Mouse (Mus musculus): ENCODE measurements around the gene Ttc39b.

Ttc39b gene

GRCm38 (mm10) chr4:83308914-83309313 lies 15.1 kb downstream of the Ttc39b start:
- DNase-seq (ENCODE audit: low read depth, low spot score) = no peak
- Histone ChIP-seq H3K27me3 (ENCODE audit: control insufficient read depth, insufficient read depth, low read length, poor library complexity, severe bottlenecking) (no peaks in the 10 kb centered on the region), H3K36me3 (ENCODE audit: control insufficient read depth, insufficient read depth, low read length, poor library complexity, severe bottlenecking) (no peaks in the 10 kb centered on the region)

GRCm38 (mm10) chr4:83307686-83308469 lies 16.2 kb downstream of the Ttc39b start:
- DNase-seq (ENCODE audit: low read depth, low spot score) = no peak
- Histone ChIP-seq H3K27me3 (ENCODE audit: control insufficient read depth, insufficient read depth, low read length, poor library complexity, severe bottlenecking) (no peaks in the 10 kb centered on the region), H3K36me3 (ENCODE audit: control insufficient read depth, insufficient read depth, low read length, poor library complexity, severe bottlenecking) (no peaks in the 10 kb centered on the region)

GRCm38 (mm10) chr4:83306879-83307278 lies 17.2 kb downstream of the Ttc39b start:
- Histone ChIP-seq H3K27me3 (ENCODE audit: control insufficient read depth, insufficient read depth, low read length, poor library complexity, severe bottlenecking) (no peaks in the 10 kb centered on the region), H3K36me3 (ENCODE audit: control insufficient read depth, insufficient read depth, low read length, poor library complexity, severe bottlenecking) (no peaks in the 10 kb centered on the region)
- DNase-seq (ENCODE audit: low read depth, low spot score) = no peak

- H3K36me3 ChIP-seq (ENCODE audit: control insufficient read depth, insufficient read depth, low read length, poor library complexity, severe bottlenecking) = no peaks in the 10 kb centered on the region
- no peaks in the 10 kb centered on the region for H3K27me3 ChIP-seq (ENCODE audit: control insufficient read depth, insufficient read depth, low read length, poor library complexity, severe bottlenecking)
- no peak for DNase-seq (ENCODE audit: low read depth, low spot score)
These were observed 19.0 kb downstream of the Ttc39b start for GRCm38 (mm10) chr4:83305099-83305498.

- no peaks in the 10 kb centered on the region for H3K36me3 ChIP-seq (ENCODE audit: control insufficient read depth, insufficient read depth, low read length, poor library complexity, severe bottlenecking)
- no peaks in the 10 kb centered on the region for H3K27me3 ChIP-seq (ENCODE audit: control insufficient read depth, insufficient read depth, low read length, poor library complexity, severe bottlenecking)
- peak; percentile 87 for DNase-seq (ENCODE audit: low read depth, low spot score)
These were observed 20.9 kb downstream of the Ttc39b start for GRCm38 (mm10) chr4:83302887-83303827.

- Histone ChIP-seq H3K36me3 (ENCODE audit: control insufficient read depth, insufficient read depth, low read length, poor library complexity, severe bottlenecking) (no peaks in the 10 kb centered on the region), H3K27me3 (ENCODE audit: control insufficient read depth, insufficient read depth, low read length, poor library complexity, severe bottlenecking) (no peaks in the 10 kb centered on the region)
- DNase-seq (ENCODE audit: low read depth, low spot score) = no peak
These were observed 21.8 kb downstream of the Ttc39b start for GRCm38 (mm10) chr4:83302123-83302737.

GRCm38 (mm10) chr4:83301713-83302112 lies 22.3 kb downstream of the Ttc39b start:
- H3K27me3 ChIP-seq (ENCODE audit: control insufficient read depth, insufficient read depth, low read length, poor library complexity, severe bottlenecking) = no peaks in the 10 kb centered on the region
- H3K36me3 ChIP-seq (ENCODE audit: control insufficient read depth, insufficient read depth, low read length, poor library complexity, severe bottlenecking) = no peaks in the 10 kb centered on the region
- no peak for DNase-seq (ENCODE audit: low read depth, low spot score)

GRCm38 (mm10) chr4:83284768-83285350 lies 39.2 kb downstream of the Ttc39b start:
- no peaks in the 10 kb centered on the region for H3K36me3 ChIP-seq (ENCODE audit: control insufficient read depth, insufficient read depth, low read length, poor library complexity, severe bottlenecking)
- DNase-seq (ENCODE audit: low read depth, low spot score) = no peak
- H3K27me3 ChIP-seq (ENCODE audit: control insufficient read depth, insufficient read depth, low read length, poor library complexity, severe bottlenecking) = no peaks in the 10 kb centered on the region; the same call in 1 of the 2 replicates

- Histone ChIP-seq H3K27me3 (ENCODE audit: control insufficient read depth, insufficient read depth, low read length, poor library complexity, severe bottlenecking) (no peaks in the 10 kb centered on the region; the same call in 1 of the 2 replicates), H3K36me3 (ENCODE audit: control insufficient read depth, insufficient read depth, low read length, poor library complexity, severe bottlenecking) (no peaks in the 10 kb centered on the region)
- no peak for DNase-seq (ENCODE audit: low read depth, low spot score)
These were observed 39.9 kb downstream of the Ttc39b start for GRCm38 (mm10) chr4:83283973-83284767.

- Histone ChIP-seq H3K27me3 (ENCODE audit: control insufficient read depth, insufficient read depth, low read length, poor library complexity, severe bottlenecking) (no peaks in the 10 kb centered on the region; the same call in 1 of the 2 replicates), H3K36me3 (ENCODE audit: control insufficient read depth, insufficient read depth, low read length, poor library complexity, severe bottlenecking) (no peaks in the 10 kb centered on the region)
- DNase-seq (ENCODE audit: low read depth, low spot score) = no peak
These were observed 41.6 kb downstream of the Ttc39b start for GRCm38 (mm10) chr4:83282424-83282823.

- no peaks in the 10 kb centered on the region for H3K36me3 ChIP-seq (ENCODE audit: control insufficient read depth, insufficient read depth, low read length, poor library complexity, severe bottlenecking)
- no peaks in the 10 kb centered on the region for H3K27me3 ChIP-seq (ENCODE audit: control insufficient read depth, insufficient read depth, low read length, poor library complexity, severe bottlenecking)
- no peak for DNase-seq (ENCODE audit: low read depth, low spot score)
These were observed 44.8 kb downstream of the Ttc39b start for GRCm38 (mm10) chr4:83279236-83279635.

GRCm38 (mm10) chr4:83274241-83274640 lies 49.8 kb downstream of the Ttc39b start:
- Histone ChIP-seq H3K36me3 (ENCODE audit: control insufficient read depth, insufficient read depth, low read length, poor library complexity, severe bottlenecking) (no peaks in the 10 kb centered on the region), H3K27me3 (ENCODE audit: control insufficient read depth, insufficient read depth, low read length, poor library complexity, severe bottlenecking) (no peaks in the 10 kb centered on the region)
- no peak for DNase-seq (ENCODE audit: low read depth, low spot score)

- H3K36me3 ChIP-seq (ENCODE audit: control insufficient read depth, insufficient read depth, low read length, poor library complexity, severe bottlenecking) = no peaks in the 10 kb centered on the region
- H3K27me3 ChIP-seq (ENCODE audit: control insufficient read depth, insufficient read depth, low read length, poor library complexity, severe bottlenecking) = no peaks in the 10 kb centered on the region
- DNase-seq (ENCODE audit: low read depth, low spot score) = peak; percentile 57
These were observed 50.4 kb downstream of the Ttc39b start for GRCm38 (mm10) chr4:83273616-83274050.

All from splenic B cell, adult 2 months (primary cell).